Mouse (Mus musculus) thymus, adult 2 months (tissue): ENCODE results near the gene Casz1.

ENCODE experiments used
- CTCF ChIP-seq: fragments of 200-500 bp; IDR thresholded peaks from 2 replicates; pipeline ENCODE4 v1.5.1; 2012; ENCODE audit warnings: mild to moderate bottlenecking, control low read depth, low read length, moderate library complexity, borderline replicate concordance; ENCODE audit not compliant: control insufficient read depth, poor library complexity, insufficient read depth; ENCODE audit errors: extremely low read depth
- POLR2A ChIP-seq: fragments of 200-500 bp; IDR thresholded peaks from 2 replicates; pipeline ENCODE4 v1.6.1; 2012; ENCODE audit warnings: mild to moderate bottlenecking, low read length, control low read depth, moderate library complexity; ENCODE audit not compliant: control insufficient read depth, poor library complexity, insufficient read depth; ENCODE audit errors: extremely low read depth

GRCm38 (mm10) chr4:148914863-148915622 is 110.8 kb downstream of the Casz1 start:
- TF ChIP-seq POLR2A (no peak), CTCF (no peak)
